Mouse (Mus musculus): ENCODE measurements around the gene Aloxe3.
"Not testable (repeated sequence)": the region's sequence is repeated elsewhere in the genome, so short reads cannot be mapped to it uniquely, and the experiment has no call there.

Aloxe3 gene

DNA sequence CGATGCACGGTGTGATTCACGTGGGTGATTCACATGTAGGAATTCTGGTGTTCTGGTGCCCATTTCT lies at the start of gene Aloxe3:
Gene Aloxe3, plus strand, starts transcription at position 45 of the 67 bp plus-strand sequence.
- DNase-seq (ENCODE audit: low read depth), result no peak

DNA sequence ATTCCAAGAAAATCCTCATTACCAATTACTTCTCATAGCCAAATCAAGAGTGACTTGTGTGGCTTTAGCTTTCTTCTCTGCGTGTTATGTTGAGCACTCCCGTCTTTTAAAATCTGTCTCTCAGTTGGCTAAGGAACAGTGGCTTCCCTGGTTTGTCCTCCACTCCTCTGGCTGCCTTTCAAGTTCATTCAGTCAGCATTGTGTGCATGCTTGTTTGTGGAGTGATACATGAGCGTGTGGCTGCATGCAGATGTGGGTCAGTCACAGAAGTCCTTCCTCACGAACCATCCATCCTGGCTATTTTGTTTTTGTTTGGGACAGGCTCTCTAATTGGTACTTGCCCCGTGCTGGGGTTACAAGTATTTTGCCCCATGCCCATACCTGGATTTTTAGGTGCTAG lies 49.1 kb upstream of the Aloxe3 start:
- DNase-seq (ENCODE audit: low read depth), result no peak

DNA sequence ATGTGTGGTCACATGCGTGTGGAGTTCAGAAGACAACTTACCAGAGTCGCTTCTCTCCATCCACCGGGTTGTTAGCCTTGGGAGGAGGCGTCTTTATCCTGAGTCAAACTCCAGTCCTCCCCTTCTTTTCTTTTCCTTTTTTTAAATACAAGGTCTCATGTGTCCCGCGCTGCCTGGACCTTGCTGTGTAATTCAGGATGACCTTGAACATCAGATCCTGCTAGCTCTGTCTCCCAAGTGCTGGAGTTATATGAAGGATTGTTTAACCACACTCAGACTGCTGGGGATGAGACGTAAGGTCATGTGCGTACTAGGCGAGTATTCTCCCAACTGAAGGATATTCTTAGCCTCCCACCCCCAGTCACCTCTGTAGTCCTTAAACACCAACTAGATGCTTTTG lies 48.4 kb upstream of the Aloxe3 start:
- DNase-seq (ENCODE audit: low read depth), result no peak

DNA sequence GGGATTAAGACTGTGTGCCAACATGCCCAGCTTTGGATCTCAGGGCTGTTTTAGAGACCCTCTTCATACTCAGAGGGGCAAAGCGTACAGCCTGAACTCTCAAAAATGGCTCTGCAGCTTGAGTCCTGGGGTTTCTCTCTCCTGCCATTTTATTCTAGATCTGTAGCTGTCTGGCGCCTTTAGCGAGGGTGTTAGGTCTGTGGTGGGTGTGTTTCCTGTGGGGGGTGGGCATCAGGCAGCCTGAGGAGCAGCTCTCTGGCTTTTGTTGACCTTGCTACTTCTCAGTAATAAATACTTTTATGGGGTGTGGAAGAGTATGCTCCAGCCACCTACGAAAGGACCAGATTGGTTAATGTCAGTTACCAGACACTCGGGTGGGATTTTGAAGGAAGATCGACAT lies 47.7 kb upstream of the Aloxe3 start:
- no peak for DNase-seq (ENCODE audit: low read depth)

DNA sequence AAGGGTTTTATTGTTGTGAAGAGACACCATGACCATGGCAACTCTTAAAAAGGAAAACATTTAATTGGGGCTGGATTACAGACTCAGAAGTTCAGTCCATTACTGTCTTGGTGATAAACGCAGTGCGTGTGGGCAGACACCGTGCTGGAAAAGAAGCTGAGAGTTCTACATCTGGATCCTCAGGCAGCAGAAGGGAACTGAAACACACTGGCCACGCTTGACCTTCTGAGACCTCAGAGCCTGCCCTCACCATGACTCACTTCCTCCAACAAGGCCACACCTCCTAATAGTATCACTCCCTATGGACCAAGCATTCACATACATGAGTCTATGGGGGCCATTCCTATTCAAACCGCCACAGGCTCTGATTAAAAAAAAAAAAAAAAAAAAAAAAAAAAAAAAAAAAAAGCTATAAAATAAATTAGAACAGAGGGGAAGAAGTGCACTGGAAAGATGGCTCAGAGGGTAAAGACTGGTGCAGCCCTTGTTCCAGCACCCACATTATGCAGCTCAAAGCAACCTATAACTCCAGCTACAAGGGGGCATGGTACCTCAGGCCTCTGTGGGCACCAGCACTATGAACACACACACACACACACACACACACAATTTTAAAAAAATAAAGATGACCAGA lies 46.8 kb upstream of the Aloxe3 start:
- no peak for DNase-seq (ENCODE audit: low read depth)

DNA sequence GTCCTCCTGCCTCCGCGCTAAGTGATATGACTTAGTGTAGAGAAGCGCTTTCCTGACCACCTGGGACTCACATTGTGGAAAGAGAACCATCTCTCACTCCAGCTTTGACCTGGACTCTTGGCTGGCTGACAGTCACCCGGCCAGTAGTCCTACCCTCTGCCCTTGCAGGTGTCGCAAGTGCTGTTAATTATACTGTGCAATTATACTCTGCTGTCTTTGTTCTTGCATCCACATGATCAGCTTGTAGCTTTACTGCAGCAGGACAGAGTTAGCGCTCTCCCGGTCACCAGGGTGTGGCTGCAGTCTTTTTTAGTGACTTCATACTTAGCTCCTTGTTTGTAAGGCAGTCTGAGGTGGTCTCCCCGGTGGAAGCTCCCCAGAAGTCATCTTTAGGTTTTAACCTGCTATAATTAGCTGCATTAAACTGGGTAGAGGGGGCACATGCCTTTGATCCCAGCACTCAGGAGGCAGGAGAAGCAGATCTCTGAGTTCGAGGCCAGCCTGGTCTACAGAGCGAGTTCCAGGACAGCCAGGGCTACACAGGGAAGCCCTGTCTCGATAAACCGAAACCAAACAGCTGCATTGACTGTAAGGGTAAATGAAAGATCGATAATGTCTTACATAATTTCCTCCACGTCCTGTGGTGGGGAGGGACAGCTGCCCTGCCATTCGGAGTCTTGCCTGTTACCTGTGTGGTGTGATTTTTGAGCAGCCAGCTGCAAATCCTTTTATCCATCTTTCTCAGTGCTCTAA lies 45.4 kb upstream of the Aloxe3 start:
- no peak for DNase-seq (ENCODE audit: low read depth)

DNA sequence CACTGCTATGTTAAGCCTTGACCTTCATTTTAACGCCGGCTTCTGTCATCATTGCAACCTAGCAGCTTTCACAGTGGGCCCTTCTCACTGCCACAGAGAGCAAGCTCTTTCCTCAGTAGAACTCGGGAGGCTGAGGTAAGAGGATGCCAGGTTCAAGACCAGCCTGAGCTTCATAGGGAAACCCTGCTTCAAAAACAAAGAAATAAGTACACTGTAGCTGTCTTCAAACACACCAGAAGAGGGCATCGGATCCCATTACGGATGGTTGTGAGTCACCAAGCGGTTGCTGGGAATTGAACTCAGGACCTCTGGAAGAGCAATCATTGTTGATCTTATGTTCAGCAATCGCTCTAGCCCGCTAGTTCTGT lies 44.9 kb upstream of the Aloxe3 start:
- no peak for DNase-seq (ENCODE audit: low read depth)

DNA sequence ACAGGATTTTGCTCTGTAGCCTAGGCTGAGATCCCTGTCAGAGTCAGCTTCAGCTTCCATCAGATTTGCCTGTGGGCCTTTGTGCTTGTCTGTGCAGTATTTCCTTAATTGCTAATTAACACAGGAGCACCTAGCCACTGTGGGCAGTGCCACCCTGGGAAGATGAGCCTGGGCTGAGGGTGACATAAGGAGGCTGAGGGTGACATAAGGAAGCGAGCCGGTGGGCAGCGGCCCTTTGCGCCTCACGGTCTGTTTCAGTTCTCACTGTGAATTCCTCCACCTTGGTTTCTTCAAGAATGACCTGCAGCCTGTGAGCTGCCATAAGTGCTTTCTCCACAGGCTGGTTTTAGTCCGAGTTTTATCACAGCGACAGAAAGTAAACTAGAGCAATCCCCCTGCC lies 44.1 kb upstream of the Aloxe3 start:
- no peak for DNase-seq (ENCODE audit: low read depth)

DNA sequence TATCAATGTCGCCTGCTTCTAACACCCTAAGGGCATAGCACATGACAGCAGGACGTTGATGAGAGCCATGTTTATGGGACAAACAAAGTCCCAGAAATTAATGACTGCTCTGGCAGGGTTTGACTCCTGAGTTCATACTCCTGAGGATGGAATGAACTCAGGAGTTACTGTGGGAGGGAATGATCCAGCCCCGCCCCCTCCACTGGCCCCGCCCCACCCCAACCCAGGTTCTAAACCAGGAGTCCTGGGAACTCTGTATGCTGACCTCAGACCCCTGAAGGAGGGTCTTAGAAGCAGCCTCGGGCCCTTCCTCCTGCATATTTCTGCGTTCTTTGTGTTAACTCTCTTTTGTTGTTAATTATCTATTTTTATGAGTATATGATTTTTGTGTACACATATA lies 40.1 kb upstream of the Aloxe3 start:
- DNase-seq (ENCODE audit: low read depth), result no peak

DNA sequence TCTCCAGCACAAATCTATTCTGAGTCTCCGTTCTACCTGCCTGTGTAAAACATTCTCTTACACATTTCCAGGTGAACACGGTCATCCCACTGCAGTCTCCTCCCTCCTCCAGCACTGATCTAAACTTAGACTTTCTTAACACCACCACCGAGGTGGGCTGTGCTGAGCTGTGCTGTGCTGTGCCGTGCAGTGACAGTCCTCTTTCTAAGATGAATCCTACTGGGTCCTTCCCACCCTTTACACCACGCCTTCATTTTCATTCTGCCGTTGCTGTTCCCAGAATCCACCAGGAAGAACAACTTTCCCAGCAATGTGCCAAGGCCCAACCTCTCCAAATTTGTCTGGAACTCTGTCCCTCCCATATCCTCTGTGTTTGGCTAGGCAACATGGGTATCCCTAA lies 39.3 kb upstream of the Aloxe3 start:
- DNase-seq (ENCODE audit: low read depth), result no peak

DNA sequence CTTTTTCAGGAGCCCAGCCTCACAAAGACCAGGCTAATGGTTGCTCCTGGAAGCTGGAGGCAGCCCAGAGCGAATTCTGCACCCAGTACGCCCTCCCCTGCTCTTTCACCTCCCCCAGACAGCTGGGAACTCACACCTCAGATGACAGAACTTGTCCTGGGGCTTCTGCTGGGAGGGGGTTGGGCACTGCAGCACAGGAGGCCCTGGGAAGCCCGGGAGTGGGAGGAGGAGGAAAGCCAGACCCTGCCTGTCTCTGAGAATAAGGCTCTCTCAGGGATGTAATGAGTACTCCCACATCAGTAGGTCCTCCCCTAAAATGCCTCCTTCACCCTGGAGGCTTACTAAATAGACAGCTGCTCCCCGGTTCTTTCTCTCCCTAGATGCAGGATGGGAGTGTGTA lies 38.6 kb upstream of the Aloxe3 start:
- DNase-seq (ENCODE audit: low read depth), result no peak

DNA sequence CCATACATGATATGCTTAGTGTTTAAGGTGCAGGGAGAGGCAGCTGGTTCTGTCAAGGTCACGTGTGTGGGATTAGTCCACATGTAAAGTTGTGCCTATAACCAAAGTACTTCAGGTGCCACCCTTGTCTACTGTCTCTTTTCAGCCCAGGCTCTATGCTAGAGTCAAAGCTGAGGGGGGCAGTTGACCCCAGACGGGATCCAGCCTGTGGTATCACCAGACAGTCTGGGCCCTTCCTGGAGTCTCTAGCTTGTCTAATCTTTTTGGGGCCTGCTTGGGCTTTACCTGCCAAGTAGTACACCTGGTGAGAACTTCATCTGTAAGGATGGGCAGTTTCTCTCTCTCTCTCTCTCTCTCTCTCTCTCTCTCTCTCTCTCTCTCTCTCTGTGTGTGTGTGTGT lies 38.1 kb upstream of the Aloxe3 start:
- no peak for DNase-seq (ENCODE audit: low read depth)

DNA sequence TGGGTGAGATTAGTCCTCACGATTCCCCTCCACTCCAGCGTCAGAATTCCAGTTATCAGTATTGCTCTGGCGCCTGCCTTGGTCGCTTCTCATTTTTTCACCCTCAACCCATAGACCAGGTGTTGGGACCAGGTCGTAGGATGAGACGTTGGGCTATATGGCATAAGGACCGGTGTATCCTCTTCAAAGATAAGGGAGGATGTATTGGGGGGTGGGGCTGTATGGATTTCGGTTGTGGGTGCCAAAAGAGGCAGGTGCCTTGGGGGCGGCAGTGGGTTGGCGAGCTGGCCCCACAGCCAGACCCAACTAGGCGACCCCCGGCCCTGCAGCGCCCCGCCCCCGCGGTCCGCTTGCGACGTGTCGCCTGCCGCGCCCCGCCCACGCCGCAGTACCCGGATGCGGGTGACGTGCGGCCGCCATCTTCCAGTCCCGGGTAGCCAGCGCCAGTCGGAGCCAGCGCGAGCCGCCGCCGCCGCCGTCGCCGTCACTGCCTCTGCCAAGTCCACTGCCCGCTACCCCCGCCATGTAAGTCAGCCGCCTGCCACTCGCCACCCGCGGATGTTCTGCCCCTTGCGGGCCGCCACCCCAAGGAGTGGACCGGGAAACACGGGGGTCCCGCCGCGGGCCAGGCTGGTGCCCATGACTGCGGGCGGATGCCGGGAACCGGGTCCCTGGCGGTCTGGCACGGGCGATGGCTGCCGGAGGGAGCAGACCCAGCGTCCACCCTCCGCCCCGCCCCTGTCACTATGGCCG lies 37.4 kb upstream of the Aloxe3 start, which contains the start of gene Vamp2:
Gene Vamp2, plus strand, starts transcription at position 388 of the 753 bp plus-strand sequence.
- peak; percentile 73 for DNase-seq (ENCODE audit: low read depth)

DNA sequence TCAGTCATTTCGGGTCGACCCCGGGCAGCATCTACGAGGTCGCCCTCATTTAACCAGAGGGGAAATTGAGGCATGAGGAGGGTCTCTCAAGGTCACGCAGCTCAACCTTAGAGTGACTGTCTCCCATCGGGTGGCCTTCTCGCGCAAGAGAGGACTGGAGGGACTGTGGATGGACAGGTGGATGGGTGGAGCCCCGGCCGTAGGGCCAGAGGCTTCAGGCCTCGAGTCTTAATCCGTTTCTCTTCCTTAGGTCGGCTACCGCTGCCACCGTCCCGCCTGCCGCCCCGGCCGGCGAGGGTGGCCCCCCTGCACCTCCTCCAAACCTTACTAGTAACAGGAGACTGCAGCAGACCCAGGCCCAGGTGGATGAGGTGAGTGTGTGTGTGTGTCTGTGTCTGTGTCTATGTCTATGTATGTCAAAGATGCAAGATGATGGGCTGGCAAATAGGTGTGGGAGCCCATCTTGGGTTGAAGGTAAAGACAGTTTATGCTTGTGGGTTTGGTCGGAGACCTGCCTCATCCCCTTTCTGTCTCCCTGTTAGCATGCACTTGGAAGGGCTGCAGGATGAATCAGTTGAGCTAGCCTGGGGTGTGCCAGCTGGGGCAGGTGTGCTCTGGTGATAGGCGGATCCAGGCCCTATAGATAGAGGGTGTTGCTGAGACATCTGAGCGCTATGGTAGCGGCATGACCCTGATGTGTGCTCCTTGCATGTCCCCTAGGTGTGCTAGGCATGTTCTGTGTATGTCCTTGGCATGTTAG lies 36.7 kb upstream of the Aloxe3 start:
- DNase-seq (ENCODE audit: low read depth), result no peak

DNA sequence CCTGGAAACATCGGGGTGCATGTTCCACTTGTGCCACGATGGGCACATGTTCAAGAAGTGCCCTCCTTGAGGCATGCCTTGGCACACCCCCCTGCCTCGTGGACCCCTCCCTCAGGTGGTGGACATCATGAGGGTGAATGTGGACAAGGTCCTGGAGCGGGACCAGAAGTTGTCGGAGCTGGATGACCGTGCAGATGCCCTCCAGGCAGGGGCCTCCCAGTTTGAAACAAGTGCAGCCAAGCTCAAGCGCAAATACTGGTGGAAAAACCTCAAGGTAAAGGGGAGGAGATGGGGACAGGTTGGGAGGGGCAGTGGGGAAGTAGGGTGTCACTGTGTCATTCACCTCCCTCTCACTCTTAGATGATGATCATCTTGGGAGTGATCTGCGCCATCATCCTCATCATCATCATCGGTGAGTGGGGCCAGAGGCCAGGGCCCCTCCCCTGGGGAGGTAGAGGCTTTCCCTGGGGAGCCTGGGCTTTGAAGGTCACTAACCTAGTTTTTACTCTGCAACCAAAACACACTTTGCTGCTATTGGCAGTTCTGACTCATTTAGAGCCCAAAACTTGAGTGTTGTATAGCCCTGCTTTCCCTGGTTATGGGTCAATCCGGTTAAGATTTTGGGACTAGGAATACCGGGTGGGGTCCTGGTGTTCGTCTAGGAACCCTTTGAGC lies 35.9 kb upstream of the Aloxe3 start:
- no peak for DNase-seq (ENCODE audit: low read depth)

DNA sequence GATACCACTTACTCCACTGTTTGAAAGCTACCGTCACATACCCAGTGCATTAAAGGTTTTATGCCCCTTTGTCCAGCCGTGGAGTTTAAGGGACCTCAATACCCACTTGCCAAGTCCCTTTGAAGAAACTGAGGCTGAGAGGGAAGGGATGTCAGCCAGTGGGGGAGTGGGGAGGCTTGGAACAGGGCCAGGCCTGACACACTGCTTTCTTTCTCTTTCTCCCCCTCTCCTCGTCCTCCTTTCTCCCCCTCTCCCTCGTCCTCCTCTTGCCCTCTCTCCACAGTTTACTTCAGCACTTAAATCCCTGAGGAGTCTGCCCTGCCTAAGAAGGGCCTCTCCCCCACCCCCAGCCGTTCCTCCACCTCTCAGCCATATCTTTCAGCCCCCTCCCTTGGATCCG lies 35.3 kb upstream of the Aloxe3 start:
- no peak for DNase-seq (ENCODE audit: low read depth)

DNA sequence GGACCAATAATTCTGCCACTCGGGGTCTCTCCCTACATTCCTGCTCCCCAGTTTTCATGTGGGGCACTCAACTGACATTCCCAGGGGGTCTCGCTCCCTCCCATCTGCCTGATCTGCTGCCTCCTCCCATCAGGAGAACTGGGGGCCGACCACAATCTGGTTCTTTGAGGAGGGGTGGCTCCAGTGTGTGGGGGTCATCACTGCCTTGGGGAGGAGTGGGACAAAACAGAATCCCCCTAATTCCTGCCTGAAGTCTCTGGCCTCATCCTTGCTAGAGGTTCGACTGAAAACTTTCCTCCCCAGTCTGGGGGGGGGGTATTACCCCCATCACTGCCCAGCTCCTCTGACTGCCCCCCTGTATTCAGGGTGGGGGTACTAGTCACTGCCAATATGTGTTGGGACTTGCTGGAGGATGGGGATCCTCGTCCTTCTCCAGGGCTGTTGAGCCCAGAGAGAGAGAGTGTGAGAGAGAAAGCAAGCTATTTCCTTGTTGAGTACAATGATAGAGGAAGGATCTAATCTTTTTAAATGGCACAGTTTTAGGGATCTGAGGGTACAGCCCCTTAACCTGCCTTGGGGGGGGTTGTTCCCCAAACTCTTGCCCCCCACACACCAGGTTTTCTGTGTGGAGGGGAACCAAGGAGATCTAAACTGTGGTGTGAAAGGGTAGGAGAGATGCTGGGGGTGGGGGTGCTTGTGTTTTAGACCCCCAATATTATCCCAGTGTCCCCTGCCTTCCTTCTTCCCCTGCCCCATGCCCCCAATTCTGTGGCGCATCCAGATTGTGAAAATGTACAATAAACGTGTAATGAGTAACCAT lies 33.9 kb upstream of the Aloxe3 start:
- no peak for DNase-seq (ENCODE audit: low read depth)

DNA sequence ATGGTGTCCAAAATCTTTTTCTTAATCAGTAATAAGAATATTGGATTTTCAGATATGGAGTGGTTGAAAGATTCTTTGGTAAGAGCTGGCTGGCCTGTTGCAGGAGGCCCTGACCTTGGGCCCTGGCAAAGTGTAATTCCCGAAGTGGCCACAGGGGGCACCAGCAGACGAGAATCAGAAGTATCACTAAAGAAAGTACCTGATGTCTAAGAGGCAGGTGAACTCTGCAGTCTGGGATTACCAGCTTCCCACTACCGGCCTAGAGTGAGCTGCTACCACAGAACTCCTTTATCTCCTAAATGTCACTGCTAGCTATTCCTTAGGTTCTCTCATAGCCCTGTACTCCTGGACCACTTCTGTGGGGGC lies 33.3 kb upstream of the Aloxe3 start:
- peak; percentile 76 for DNase-seq (ENCODE audit: low read depth)

DNA sequence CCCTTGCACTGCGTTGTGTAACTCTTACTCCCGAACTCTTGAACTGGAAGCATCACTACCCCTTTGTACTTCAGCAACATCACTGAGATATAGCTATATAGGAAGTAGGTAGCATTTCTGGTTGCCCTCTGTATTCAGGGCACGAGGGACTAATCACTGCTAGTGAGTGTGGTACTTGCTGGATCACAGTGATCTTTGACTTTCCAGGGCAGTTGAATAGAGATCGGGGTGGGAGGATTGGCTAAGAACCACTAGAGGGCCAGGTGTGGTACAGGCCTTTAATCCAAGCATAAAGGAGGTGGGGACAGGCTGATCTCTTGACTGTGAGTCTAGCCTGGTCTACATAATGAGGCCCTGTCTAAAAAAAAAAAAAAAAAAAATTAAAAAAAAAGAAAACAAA lies 32.8 kb upstream of the Aloxe3 start:
- DNase-seq (ENCODE audit: low read depth), result no peak

DNA sequence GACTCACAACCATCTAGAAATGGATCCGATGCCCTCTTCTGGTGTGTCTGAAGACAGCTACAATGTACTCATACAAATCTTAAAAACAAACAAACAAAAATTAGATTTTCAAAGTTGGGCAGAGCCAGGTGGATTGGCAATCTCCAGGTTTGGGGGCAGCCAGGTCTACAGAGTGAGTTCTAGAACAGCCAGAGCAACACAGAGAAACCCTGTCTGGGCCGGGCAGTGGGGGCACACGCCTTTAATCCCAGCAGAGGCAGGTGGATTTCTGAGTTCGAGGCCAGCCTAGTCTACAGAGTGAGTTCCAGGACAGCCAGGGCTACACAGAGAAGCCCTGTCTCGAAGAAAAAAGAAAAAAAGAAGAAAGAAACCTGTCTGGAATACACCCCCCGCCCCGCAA lies 31.8 kb upstream of the Aloxe3 start:
- not testable (repeated sequence) for DNase-seq (ENCODE audit: low read depth)

DNA sequence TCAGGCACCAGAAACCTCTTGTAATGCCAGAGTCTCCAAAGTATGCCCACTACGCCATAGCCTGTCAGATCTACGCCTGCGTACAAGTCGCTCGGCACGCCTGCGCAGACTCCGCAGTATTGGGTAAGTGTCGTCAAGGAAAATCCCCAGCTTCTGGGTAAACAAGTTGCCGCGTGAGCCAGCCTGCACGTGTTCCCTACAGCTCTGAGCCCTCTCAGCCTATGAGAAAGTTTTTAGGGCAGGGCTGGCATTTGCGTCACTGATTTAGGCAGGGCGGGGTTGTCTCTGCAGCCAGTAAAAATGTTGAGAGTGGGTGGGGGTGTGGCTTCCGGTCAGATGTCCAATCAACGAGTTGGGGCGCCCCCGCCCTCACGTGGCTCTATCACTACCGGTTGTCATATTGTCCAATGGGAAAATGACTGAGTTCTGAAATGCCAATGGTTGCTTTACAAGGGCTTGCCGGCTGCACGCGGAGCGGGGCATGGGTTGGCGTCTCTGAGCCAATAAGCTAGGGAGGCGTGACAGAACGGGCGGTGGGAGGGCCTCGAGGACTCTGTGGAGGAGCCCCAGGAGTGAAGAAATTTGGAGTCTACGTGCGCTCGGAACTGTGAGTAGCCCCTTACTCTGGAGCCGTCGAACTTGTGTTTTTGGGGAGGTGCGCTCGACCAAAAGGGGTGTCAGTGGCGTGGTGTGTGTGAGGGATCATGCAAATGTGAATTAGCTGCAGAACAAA lies 30.8 kb upstream of the Aloxe3 start, which contains the start of gene Per1:
Gene Per1, plus strand, starts transcription at position 521 of the 733 bp plus-strand sequence.
- DNase-seq (ENCODE audit: low read depth), result peak; percentile 97
